Mouse (Mus musculus): ENCODE measurements around the gene Myl4.
"Not testable (repeated sequence)": the region's sequence is repeated elsewhere in the genome, so short reads cannot be mapped to it uniquely, and the experiment has no call there.

Myl4 gene

DNA sequence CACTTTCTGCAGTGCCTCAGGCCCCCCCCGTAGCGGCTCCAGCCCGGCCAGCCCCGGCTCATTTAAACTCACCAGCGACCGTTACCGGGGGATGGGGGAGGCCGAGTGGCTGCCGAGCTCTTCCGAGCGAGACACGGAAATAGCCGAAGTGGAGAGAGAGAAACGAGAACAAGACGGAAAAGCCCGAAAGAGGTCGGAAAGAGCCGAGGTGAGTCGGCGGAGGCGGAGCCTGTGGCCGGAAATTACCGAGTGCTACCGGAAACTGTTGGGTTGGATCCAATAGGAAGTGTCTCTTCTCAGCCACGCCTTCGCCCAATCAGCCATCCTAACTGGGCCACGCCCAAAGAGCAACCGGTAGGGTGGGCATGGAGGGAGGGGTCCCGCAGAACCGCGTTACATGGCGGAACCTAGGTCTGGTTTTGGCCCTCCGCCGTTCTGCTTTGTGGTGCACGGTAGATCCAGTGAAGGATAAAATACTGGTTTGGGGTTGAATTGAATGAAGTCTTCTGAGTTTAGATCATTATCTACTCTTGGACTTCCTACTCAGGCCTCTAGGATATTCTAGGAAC, at the start of gene Myl4, which contains the start of gene Cdc27:
Gene Myl4 (plus strand): TSS at position 258 of the 569 bp plus-strand sequence.
Gene Cdc27 (minus strand): TSS at position 215 of the 569 bp plus-strand sequence.
- DNase-seq (ENCODE audit: low spot score in 2 of 2), result peak; percentile 100

DNA sequence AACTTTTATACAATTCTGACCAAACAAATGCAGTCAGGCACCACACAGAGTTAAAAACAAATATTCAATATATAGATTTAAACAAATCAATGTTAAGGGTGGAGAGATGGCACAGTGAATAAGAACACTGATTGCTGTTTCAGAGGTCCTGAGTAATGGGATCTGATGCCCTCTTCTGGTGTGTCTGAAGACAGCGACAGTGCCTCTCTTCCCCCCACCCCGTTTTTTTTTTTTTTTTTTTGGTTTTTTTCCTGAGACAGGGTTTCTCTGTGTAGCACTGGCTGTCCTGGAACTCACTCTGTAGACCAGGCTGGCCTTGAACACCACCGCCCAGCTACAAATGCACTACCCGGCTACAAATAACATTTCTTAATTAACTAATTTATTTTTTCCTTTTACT, 42.0 kb upstream of the Myl4 start:
- DNase-seq (ENCODE audit: low spot score in 2 of 2), result no peak

DNA sequence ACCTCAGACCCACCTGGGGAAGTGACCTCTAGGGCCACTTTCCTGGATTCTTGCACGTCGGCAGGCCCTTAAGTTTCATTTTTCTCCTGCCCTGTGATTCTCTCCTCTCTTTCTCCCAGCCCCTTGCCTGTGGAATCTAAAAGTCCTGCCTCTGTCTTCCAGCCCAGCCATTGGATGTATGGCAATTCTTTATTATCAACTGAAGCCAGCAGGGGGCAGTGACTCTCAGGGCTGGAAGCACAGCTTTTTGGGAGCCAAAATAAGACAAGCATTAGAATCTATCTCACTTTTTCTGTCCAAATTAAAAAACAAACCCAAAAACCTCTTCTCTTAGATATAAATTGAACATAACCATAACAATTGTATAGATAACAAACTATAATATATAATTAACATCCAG, 39.9 kb upstream of the Myl4 start:
- peak in 1 of 2 experiments; percentile 32 for DNase-seq (ENCODE audit: low spot score in 2 of 2)

DNA sequence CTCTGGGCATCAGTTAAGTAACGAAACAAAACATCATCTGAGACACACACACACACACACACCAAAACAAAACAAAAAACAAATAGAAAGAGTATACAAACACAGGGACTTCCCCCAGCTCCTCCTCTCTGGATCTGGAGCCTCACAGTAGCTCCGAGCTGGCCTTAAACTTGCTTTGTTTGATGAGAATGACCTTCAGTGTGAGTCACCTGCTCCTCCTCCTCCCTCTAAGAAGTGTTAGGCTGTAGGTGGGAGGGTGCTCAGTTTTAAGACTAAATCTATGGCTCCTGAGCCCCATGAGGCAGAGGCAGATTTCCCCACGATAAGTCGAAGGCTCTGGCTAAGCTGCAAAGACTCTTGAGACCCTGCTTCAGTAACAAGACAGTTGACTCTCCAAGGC, 38.0 kb upstream of the Myl4 start:
- no peak for DNase-seq (ENCODE audit: low spot score in 2 of 2)

DNA sequence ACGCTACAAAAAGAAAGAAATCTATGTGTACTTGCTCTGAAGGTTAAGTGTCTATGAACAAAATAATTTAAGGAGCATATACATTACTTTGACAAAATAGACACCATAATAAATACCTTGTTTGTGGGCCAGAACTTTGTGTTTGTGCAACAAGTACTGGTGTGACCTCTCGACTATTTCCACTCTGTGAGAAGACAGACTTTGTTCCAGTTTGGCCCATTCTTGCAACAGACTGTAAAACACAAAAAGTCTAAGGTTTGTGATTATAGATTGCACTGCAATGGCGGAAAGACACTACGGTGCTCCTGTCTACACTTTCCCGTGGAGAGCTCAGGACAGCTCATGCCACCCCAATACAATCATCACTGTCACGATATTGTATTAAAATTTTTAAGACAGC, 24.5 kb upstream of the Myl4 start:
- DNase-seq (ENCODE audit: low spot score in 2 of 2), result no peak

DNA sequence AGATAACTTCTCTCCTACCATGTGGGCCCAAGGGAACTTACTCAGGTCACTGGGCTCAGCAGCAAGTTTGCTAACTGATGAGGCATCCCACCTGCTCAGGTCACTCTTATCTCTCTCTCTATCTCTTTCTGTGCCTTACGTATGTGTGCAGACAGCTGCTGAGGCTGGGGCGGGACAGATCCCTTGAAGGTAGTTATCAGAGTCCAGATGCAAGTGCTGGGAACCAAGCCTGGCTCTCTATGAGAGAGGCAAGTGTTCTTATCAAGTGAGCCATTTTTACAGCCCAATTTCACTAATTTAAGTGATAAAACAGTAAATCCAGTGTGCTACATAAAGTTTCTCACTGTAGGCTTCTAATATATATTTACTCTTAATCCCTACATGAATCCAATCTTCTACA, 13.6 kb upstream of the Myl4 start:
- DNase-seq (ENCODE audit: low spot score in 2 of 2), result no peak

DNA sequence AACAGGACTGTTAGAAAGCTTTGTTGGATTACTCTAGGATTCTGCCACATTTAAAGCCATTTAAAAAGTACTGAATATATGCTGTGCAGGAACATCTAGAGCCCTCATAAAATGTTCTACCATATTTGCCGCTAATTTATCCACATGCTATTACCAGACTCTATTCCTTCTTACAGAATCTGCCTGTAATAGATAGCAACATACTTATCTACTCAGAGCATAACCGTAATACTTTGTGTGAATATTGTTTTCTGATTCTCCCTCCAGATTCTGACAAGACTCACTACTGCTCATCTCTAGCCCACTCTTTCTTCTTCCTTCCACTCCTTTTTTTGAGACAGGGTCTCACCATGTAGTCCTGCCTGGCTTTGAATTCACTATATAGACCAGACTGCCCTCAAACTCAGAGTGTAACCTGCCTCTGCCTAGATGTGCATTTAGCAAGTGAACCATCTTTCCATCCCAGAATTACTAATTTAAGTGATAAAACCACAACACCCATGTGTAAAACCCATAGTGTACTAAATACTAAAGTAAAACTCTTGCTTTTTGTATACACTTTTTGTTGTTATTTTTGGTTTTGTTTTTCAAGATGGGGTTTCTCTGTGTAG, 12.4 kb upstream of the Myl4 start:
- no peak for DNase-seq (ENCODE audit: low spot score in 2 of 2)

DNA sequence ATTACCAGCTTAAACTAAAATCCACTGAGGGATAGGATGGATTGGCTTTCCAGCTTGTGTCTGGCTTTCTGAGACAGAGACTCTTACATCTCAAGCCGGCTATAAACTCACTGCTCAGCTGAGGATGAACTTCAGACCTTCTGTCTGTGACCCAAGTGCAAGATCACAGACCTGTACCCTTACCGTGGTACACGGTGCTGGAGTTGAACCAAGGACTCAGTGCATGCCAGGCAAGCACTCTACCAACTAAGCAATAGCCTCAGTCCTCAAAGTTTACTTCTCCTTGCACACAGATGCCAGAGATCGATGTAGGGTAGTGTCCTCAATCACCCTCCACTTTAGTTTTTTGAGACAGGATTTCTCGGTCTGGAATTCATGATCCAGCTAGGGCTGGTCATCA, 10.7 kb upstream of the Myl4 start:
- DNase-seq (ENCODE audit: low spot score in 2 of 2), result no peak

DNA sequence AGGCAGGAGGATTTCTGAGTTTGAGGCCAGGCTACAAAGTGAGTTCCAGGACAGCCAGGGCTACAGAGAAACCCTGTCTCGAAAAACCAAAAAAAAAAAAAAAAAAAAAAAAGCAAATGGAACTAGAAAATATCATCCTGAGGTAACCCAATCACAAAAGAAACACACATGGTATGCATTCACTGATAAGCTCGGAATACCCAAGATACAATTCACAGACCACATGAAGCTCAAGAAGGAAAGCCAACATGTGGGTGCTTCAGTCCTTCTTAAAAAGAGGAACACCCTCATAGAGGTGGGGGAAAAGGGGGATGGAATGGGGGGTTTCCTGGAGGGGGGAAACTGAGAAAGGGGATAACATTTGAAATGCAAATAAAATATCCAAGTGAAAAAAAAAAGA, 7.1 kb upstream of the Myl4 start:
- not testable (repeated sequence) for DNase-seq (ENCODE audit: low spot score in 2 of 2)

DNA sequence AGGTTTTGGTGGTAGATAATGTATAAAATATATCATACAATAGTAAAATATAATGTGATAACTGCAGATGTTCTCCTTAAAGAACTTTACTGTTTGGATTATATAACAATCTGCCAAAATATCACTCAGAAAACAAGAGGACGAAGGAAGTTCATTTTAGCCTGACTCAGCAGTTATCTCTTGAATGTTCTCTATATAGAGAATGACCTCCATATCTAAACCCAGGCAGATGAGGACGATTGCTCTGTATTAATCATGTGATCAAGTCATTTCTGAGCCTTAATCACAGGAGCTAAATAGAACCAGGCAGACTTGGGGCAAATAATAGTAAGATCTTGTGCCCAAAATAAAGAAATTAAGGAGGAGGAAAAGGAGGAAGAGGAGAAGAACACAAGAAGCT, 6.0 kb upstream of the Myl4 start:
- DNase-seq (ENCODE audit: low spot score in 2 of 2), result no peak

DNA sequence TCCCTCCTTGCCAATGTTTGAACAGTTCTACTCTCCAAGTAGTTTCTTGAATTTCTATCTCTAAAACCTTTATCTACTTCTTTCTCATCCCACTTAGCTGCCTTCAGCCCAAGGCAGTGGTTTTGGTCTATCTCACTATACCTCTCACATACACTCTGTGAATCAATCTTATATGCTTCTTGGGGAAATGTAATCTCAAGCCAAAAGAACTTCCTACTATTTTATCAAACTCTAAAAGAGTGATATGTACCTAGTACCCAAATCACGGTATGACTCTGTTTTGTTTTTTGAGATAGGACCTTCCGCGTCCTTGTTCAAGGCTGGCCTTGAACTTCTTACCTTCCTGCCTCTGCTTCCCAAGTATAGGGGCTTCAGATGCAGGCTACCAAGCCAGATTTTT, 3.0 kb upstream of the Myl4 start:
- no peak for DNase-seq (ENCODE audit: low spot score in 2 of 2)

DNA sequence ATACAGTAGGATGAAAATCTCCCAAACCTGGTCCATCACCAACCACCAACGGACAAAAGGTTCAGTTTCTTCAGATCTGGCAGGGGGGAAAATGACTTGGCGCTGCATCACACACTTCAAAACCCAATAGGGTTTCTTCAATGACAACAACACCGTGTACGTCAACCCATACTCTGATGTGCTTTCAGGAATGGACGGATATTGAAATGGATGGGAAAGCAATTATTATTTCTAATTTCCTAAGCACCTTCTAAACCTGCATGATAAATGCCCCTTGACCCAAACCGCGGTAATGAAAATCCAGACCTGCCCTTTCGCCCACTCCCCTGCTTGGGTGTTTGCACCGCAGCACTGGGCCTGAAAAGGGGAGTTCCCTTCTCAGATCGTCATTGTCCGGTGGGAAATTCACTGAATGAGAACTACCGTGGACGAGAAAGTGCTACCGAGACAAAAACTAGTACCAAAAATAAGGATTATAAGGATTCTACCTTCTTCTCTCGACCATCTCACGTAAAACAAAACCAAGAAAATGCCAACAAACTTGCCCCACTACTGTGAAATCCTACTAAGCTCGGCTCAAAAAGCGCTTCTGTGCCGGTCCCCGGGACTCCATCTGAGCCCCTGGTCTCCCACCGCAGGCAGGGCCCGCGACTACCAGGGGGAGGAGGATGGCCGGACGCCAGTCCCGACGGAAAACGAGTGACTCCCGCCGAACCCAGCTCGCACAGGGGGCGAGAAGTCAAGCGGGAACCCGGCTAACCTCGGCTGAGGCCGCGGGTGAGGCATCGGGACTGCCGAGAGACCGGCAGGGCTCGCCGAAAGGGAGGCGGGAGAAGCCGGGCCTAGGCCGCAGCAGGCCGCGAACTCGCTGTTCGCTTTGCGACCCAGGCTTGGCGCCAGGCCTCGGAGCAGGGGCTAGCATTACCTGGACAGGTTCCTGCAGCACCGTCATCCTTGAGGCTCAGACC, 741 bp upstream of the Myl4 start:
- no peak for DNase-seq (ENCODE audit: low spot score in 2 of 2)

DNA sequence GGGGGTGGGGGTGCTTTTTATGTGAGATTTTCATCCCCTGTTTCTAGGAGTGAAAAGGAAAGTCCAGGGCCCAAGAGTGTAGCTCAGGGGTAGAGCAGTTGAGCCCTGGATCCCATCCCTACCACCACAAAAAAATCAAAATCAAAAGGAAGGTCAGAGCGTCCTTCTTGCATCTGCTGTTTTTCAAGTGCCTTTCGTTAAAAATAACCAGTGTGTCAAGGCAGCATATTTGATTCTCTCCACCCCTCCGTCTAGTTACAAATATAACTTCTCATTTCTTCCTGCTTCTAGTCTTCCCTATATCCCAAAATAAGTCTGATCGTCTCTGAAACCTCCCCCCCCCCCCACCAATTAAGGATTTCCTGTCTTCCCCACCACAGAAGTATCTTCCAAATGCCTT, 7.6 kb downstream of the Myl4 start:
- no peak for DNase-seq (ENCODE audit: low spot score in 2 of 2)

DNA sequence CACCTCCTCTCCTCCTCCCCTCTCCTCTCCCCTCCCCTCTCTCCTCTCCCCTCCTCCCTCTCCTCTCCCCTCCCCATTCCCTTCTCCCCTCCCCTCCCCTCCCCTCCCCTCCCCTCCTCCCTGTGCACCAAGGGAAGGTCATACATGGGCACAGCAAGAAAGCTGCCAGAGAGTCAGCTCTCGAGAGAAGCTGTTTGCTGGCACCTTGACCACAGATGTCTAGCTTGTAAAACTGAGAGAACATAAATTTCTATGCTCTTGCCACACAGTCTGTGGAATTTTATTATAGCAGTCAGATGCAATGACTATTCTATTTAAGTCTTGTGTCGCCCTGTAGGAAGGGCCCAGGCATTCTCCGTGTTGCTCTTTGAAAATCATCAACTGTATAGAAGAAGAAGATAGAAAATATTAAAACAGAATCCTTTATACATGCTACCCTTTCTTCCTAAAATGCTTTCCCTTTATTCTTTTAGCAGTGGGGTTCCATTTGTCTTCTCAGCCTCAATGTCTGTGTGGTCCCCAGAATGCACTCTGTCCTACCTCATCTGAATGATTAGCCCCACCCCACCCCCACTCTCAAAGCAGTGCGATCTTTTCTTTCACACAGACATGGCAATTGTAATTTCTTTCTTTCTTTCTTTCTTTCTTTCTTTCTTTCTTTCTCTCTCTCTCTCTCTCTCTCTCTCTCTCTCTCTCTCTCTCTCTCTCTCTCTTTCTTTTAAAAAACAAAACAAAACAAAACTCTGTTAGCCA, 8.4 kb downstream of the Myl4 start:
- DNase-seq (ENCODE audit: low spot score in 2 of 2), result peak in 1 of 2 experiments; percentile 19

DNA sequence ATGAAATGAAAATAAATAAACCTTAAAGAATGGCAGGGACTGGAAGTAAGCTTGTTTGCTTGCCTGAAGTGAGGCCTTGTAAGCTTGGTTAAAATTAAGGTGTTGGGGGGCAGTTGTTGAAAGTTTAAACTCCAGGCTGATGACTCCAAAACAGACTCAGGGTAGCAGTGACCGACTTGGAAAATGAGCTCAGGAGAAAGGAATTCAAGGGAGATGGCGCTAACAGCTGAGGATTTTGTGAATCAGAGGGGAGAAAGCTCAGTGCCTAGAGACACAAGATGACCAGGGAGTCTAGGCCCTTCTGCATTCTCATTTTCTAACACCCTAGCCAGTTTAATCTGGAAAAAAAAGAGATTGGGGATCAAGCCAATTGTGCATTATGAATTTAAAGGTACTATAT, 10.5 kb downstream of the Myl4 start:
- no peak for DNase-seq (ENCODE audit: low spot score in 2 of 2)

DNA sequence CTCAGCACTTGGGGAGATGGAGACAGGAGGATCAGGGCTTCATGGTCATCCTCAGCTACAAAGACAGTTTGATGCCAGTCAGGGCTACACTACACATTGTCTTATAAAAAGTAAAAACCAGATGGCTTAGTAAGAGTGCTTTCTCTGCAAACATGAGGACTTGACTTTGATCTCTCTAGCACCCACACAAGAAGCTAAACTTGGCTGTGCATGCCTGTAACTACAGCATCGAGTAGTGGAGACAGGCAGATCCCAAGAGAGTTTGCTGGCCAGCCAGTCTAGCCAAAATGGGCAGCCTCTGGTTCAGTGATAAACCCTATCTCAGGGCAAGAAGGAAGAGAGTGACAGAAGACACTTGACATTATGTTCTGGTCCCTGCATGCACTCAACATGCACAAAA, 13.0 kb downstream of the Myl4 start:
- DNase-seq (ENCODE audit: low spot score in 2 of 2), result peak in 1 of 2 experiments; percentile 38

DNA sequence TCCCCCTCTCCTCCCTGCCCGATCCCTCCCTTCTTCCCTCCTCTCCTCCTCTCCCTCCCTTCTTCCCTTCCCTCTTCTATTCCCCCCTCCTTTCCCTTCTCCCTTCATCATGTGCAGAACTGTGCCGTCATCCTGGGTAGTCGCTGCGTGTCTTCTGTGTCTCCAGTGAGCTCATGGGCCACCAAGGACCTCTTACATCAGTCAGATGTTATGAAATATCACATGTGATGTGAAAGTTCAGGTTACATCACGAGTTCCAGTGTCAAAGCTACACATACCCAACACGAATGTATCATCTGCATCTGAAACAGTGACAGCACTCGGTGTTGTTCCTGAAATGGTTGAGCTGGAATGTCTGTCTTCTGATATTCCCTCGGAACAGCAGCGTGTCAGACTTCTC, 14.7 kb downstream of the Myl4 start:
- no peak for DNase-seq (ENCODE audit: low spot score in 2 of 2)

DNA sequence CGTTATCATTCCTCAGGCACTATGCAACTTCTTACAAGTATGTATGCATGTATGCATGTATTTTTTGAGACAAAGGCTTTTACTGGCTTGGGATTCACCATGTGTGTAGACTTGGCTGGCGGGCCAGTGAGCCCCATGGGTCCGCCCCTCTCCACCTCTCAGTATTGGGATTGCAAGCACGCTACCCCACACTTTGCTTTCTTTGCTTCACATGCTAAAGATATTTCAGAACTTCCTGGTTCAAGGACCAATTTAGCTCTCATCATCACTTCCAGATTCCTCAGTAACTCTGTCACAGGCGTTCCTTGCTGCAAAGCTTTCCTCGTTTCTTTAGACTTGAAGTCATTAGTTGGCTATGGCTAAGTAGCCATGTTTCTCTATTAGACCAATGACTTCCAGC, 15.6 kb downstream of the Myl4 start:
- no peak for DNase-seq (ENCODE audit: low spot score in 2 of 2)

DNA sequence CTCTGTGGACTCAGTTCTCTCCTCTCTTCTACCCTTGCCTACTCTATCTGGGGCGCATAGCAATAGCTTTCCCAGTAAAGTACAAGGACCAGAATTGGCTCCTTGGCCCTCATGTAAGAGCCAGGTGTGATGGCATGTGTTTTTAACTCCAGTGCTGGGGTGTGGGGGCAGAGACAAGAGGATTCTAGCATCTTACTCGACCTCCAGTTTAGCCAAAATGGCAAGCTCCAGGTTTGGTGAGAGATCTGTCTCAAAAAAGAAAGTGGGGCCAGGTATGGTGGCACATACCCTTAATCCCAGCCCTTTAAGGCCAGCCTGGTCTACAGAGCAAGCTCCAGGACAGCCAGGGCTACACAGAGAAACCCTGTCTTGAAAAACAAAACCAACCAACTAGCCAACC, 16.3 kb downstream of the Myl4 start:
- DNase-seq (ENCODE audit: low spot score in 2 of 2), result no peak

DNA sequence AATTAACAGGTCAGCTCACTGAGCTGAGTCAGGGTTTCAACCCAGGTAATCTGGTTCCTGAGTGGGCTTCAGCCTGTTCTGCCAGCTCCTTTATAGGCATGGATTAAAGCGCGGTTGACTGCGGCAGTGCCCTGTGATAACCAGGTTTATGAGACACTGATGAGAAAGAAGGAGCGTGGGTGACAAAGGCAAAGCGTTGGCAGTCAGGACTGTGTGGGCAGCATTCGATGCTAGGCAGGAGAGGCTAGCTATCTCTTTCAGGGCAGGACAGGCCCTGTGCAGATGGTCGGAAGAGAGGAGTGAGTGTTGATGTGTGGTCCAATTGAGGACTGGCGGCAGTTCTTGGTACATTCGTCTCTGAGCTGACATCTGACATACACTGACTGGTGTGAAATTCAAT, 17.3 kb downstream of the Myl4 start:
- peak in 1 of 2 experiments; percentile 26 for DNase-seq (ENCODE audit: low spot score in 2 of 2)

DNA sequence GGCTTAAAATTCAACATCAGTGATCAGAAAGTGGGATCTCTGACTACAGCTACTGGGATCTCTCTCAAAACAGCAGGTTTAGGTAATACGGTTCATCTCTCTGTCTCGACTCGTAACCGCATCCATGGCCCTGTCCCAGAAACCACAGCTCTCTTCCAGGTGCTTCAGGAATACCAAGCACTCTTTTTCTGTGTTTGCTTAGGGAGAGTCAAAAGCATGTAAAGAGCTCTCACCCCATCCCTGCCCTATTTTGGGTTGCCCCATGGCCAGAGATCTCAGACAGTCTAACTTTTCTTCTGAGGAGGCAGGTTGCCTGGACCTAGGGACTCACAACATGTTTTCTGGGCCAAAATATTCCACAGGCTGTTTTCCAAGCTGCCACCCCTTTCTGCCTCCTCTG, 17.9 kb downstream of the Myl4 start:
- DNase-seq (ENCODE audit: low spot score in 2 of 2), result no peak

DNA sequence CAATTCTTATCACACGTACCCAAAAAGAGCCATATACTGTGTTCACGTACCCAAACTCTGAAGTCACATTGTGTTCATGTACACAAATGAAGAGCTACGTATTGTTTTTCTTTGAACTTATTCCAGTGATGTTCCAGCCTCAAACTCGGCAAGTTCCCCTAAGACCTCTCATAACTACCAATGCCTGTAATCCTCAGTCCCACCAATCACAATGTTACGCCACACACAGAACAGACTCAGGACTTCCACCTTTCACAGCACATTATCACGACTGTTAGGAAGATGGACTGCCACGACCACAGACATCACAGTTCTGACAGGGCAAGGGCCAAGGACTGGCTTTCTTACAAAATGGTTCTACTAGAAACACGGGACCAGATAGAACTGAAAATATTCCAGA, 20.1 kb downstream of the Myl4 start:
- DNase-seq (ENCODE audit: low spot score in 2 of 2), result not testable (repeated sequence)
